Mouse (Mus musculus): Measurements from ENCODE around the gene Rfxank. TPM values are rescaled to one million over a fixed set of nuclear protein-coding genes. Genes with fewer than 3 reads are reported as not detected.
A peak's percentile ranks its signal among the peaks of the same experiment; 100 is the strongest.

The Rfxank gene
- total RNA-seq, 2 experiments from 2014 or later, result 4.8 to 11.6 TPM

DNA sequence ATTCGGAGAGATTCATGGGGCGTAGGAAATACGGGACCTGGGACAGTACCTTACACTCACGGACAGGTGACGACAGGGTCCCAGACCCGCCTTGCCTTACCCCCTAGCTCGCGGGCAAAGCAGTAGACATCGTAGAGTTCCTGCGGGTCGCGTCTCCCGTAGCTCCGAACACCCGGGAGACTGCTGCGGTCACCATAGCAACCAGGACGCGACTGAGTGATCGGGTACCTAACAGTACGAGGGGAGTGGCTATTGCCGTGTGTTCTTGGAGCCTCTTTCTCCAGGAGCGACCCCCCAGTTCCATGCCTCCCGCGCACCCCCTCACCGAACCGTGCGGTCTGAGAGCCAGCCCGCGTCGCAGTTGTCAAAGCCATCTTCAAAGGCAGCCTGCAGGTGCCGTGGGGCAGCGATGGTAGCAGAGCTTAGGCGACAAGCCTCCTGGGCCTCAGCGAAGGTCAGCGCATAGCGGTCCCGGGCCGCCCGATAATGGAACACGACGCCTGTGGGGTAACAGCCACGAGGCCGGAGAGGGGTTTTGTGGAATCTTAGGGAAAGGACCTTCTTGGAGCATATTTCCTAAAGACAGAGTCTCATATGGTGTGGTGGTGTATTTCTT is 26.4 kb downstream of the Rfxank start:
- no peak for ATAC-seq (replicated peaks; ENCODE audit: poor library complexity, severe bottlenecking)

GRCm38 (mm10) chr8:70111192-70111795 is 27.7 kb downstream of the Rfxank start:
- ATAC-seq (replicated peaks; ENCODE audit: poor library complexity, severe bottlenecking), result no peak

DNA sequence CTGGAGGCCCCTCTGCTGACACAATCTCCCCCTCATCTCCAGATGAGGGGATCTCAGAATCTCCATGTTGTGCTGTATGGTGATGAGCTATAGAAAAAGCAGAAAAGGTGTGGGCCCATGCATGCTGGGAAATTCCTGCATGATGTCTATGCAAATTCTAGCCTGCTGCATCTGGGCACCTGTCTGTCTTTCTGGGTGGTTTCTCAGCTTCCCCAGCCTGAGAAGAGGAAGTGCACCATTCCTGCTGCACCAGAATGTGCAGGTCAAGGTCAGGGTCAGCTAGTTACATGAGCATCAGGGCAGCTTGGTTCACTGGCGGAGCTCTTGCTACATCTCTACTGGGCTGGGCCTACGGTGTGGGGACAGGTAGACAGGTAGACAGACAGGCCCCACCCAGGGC is 28.5 kb downstream of the Rfxank start:
- no peak for ATAC-seq (replicated peaks; ENCODE audit: poor library complexity, severe bottlenecking)

DNA sequence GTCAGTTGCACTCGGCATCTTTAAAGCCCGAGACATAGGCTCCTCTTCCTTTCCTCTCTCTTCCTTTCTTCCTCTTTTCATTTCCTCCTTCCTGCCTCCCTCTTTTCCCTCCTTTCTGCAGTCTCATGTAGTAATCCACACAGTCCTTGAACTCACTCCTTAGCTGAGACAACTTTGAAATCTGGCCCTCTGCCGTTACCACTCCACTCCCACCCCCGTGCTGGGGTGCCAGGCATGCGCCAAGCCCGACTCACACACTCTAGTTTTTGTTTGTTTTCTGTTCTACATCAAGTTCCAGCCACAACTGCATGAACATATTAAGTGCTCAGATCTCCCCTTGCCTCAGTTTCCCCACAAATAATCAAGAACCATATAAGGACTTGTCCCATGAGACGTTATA is 34.0 kb downstream of the Rfxank start:
- ATAC-seq (replicated peaks; ENCODE audit: poor library complexity, severe bottlenecking), result no peak

DNA sequence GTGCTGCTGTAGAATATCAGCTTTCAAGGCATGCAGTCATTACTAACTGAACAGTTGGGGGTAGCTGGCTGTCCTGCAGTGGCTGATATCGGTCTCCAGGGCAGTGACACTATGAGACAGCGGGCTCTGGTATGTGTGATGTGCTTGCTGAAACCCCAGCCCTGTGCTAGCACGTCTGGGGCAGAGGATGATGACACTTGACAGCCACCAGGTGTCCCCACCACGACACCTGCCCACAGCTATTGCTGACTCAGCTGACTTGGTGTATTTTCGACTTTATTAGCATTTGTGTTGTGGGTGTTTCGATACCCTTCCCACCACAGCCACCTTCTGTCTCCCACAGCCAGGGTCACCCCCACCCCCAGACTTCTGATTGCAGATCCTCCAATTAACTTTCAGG is 34.4 kb downstream of the Rfxank start:
- ATAC-seq (replicated peaks; ENCODE audit: poor library complexity, severe bottlenecking), result peak; percentile 78

- ATAC-seq (replicated peaks; ENCODE audit: poor library complexity, severe bottlenecking), result no peak
Measured at GRCm38 (mm10) chr8:70100241-70100640, 38.7 kb downstream of the Rfxank start.

DNA sequence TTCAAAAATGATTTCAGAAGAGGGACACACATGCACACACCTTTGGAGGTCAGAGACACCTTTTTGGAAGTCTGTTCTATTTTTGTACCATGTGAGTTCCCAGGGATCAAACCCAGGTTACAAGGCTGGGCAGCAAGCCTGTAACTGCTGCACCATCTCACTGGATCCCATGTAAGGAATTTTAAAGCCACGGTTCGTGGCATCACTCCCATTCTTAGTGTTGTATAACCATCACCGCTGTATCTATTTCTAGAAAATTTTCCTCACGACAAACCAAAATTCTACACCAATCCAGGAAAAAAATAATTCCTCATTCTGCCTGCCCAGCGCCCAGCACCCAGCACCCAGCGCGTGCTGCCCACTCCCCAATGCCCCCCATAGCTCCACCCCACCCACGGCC is 39.7 kb downstream of the Rfxank start:
- ATAC-seq (replicated peaks; ENCODE audit: poor library complexity, severe bottlenecking), result no peak

GRCm38 (mm10) chr8:70092786-70093185 is 46.2 kb downstream of the Rfxank start:
- no peak for ATAC-seq (replicated peaks; ENCODE audit: poor library complexity, severe bottlenecking)

- no peak for ATAC-seq (replicated peaks; ENCODE audit: poor library complexity, severe bottlenecking)
Measured at GRCm38 (mm10) chr8:70089296-70089960, 49.5 kb downstream of the Rfxank start.

GRCm38 (mm10) chr8:70087836-70088650 is 50.9 kb downstream of the Rfxank start:
- no peak for ATAC-seq (replicated peaks; ENCODE audit: poor library complexity, severe bottlenecking)

GRCm38 (mm10) chr8:70087237-70087636 is 51.7 kb downstream of the Rfxank start:
- peak; percentile 65 for ATAC-seq (replicated peaks; ENCODE audit: poor library complexity, severe bottlenecking)

DNA sequence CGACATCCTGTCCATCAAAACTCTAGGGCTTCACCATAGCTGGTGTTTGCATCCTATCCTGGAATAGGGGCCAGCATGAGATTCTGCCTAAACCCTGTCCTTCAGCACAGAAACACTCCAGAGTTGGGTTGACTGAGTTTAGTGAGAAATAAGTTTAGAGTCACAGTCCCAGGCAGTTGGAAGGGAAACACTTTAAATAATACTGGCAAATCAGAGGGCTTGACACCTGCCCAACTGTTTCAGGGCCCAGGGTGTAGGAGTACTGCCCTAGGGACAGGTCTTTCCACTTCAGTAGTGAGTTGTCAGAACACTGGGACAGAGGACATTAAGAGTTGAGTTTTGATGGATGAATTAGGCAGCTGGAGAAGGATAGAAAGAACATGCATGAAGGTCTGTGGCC is 52.8 kb downstream of the Rfxank start:
- ATAC-seq (replicated peaks; ENCODE audit: poor library complexity, severe bottlenecking), result no peak

DNA sequence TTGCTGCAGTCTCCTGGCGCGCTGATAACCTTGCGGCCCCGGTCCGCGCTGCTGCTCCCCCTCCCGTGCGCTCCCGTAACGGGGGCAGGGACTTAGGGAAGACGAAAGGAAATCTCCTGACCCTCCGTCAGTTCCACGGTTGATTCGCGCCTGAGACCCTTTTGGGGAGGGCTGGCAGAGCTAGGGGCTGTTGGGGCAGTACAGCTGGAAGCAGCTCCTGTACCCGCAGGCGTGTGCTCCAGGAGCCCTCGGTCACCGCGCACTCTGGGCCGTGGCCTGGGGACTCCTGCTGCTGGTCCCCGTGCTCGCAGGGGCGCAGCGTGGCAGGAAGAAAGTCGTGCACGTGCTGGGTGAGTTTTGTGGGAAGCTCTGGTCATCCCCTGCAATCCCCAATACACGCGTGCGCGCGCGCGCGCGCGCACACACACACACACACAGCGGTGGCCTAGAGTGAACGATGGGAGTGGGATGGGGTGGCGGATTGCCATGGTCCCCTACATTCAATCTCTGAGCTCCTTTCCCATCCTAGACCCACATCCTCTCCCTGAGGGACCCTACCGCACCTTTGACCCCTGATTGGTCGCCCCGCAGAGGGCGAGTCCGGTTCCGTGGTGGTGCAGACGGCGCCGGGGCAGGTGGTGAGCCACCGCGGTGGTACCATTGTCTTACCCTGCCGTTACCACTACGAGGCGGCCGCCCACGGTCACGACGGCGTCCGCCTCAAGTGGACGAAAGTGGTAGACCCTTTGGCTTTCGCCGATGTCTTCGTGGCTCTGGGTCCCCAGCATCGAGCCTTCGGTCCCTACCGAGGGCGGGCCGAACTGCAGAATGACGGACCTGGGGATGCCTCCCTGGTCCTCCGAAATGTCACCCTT is 54.5 kb downstream of the Rfxank start:
- ATAC-seq (replicated peaks; ENCODE audit: poor library complexity, severe bottlenecking), result peak; percentile 18; the same call in 1 of the 2 replicates

GRCm38 (mm10) chr8:70083285-70083684 is 55.7 kb downstream of the Rfxank start, which contains the start of gene Hapln4:
TSS of gene Hapln4 (plus strand) at chr8:70083457.
- peak; percentile 45 for ATAC-seq (replicated peaks; ENCODE audit: poor library complexity, severe bottlenecking)

GRCm38 (mm10) chr8:70081976-70082375 is 57.0 kb downstream of the Rfxank start:
- ATAC-seq (replicated peaks; ENCODE audit: poor library complexity, severe bottlenecking), result no peak

Other genes starting within 250 kb of the Rfxank start
- gene Tssk6, start 237.0 kb downstream of the Rfxank start, total RNA-seq (2014; fragmentation: Nextera tagmentation), result 0.73 TPM in 1 of 2 replicates, not detected in the other
- 1.5 and 2.5 TPM in 2 replicates for gene Tssk6, start 237.0 kb downstream of the Rfxank start, total RNA-seq (2017)
- 76.7 and 98.5 TPM in 2 replicates for gene Ndufa13, start 236.6 kb downstream of the Rfxank start, total RNA-seq (2014; fragmentation: Nextera tagmentation)
- gene Ndufa13, start 236.6 kb downstream of the Rfxank start, total RNA-seq (2017), result 107 and 110 TPM in 2 replicates
- 2.7 TPM in 1 of 2 replicates, not detected in the other for gene Yjefn3, start 236.4 kb downstream of the Rfxank start, total RNA-seq (2014; fragmentation: Nextera tagmentation)
- not detected in 2 replicates for gene Yjefn3, start 236.4 kb downstream of the Rfxank start, total RNA-seq (2017)
- 51.7 and 69.2 TPM in 2 replicates for gene Gatad2a, start 142.8 kb downstream of the Rfxank start, total RNA-seq (2014; fragmentation: Nextera tagmentation)
- gene Gatad2a, start 142.8 kb downstream of the Rfxank start, total RNA-seq (2017), result 47.5 and 58.2 TPM in 2 replicates
- 29.9 and 34.9 TPM in 2 replicates for gene Mau2, start 96.4 kb downstream of the Rfxank start, total RNA-seq (2014; fragmentation: Nextera tagmentation)
- 27.3 and 29.0 TPM in 2 replicates for gene Mau2, start 96.4 kb downstream of the Rfxank start, total RNA-seq (2017)
- gene Sugp1, start 96.3 kb downstream of the Rfxank start, total RNA-seq (2014; fragmentation: Nextera tagmentation), result 18.4 and 22.6 TPM in 2 replicates
- 24.3 and 26.0 TPM in 2 replicates for gene Sugp1, start 96.3 kb downstream of the Rfxank start, total RNA-seq (2017)
- gene Tm6sf2, start 66.2 kb downstream of the Rfxank start, total RNA-seq (2014; fragmentation: Nextera tagmentation), result 3.9 TPM in 1 of 2 replicates, not detected in the other
- not detected in 2 replicates for gene Tm6sf2, start 66.2 kb downstream of the Rfxank start, total RNA-seq (2017)
- gene Hapln4, start 55.7 kb downstream of the Rfxank start, total RNA-seq (2014; fragmentation: Nextera tagmentation), result not detected in 2 replicates
- gene Hapln4, start 55.7 kb downstream of the Rfxank start, total RNA-seq (2017), result not detected in 2 replicates
- not detected in 2 replicates for gene Ncan, start 18.3 kb downstream of the Rfxank start, total RNA-seq (2014; fragmentation: Nextera tagmentation)
- not detected in 2 replicates for gene Ncan, start 18.3 kb downstream of the Rfxank start, total RNA-seq (2017)
- gene Nr2c2ap, start 7.8 kb downstream of the Rfxank start, total RNA-seq (2014; fragmentation: Nextera tagmentation), result 37.0 and 64.5 TPM in 2 replicates
- gene Nr2c2ap, start 7.8 kb downstream of the Rfxank start, total RNA-seq (2017), result 8.7 and 9.4 TPM in 2 replicates
- 26.6 and 53.7 TPM in 2 replicates for gene Borcs8, start 345 bp upstream of the Rfxank start, total RNA-seq (2014; fragmentation: Nextera tagmentation)
- gene Borcs8, start 345 bp upstream of the Rfxank start, total RNA-seq (2017), result 34.3 and 40.0 TPM in 2 replicates
- not detected in 2 replicates for gene Mef2b, start 557 bp upstream of the Rfxank start, total RNA-seq (2014; fragmentation: Nextera tagmentation)
- not detected in 2 replicates for gene Mef2b, start 557 bp upstream of the Rfxank start, total RNA-seq (2017)
- gene Tmem161a, start 33.2 kb upstream of the Rfxank start, total RNA-seq (2014; fragmentation: Nextera tagmentation), result 15.6 and 29.6 TPM in 2 replicates
- 9.4 and 21.4 TPM in 2 replicates for gene Tmem161a, start 33.2 kb upstream of the Rfxank start, total RNA-seq (2017)
- gene Slc25a42, start 73.2 kb upstream of the Rfxank start, total RNA-seq (2014; fragmentation: Nextera tagmentation), result 3.2 and 5.5 TPM in 2 replicates
- 0.62 and 1.2 TPM in 2 replicates for gene Slc25a42, start 73.2 kb upstream of the Rfxank start, total RNA-seq (2017)
- 62.5 and 68.0 TPM in 2 replicates for gene Sugp2, start 95.1 kb upstream of the Rfxank start, total RNA-seq (2014; fragmentation: Nextera tagmentation)
- gene Sugp2, start 95.1 kb upstream of the Rfxank start, total RNA-seq (2017), result 26.0 and 56.4 TPM in 2 replicates
- 4.9 and 6.9 TPM in 2 replicates for gene Armc6, start 95.3 kb upstream of the Rfxank start, total RNA-seq (2014; fragmentation: Nextera tagmentation)
- gene Armc6, start 95.3 kb upstream of the Rfxank start, total RNA-seq (2017), result 8.0 and 9.4 TPM in 2 replicates
- gene Homer3, start 143.7 kb upstream of the Rfxank start, total RNA-seq (2014; fragmentation: Nextera tagmentation), result 5.4 and 12.3 TPM in 2 replicates
- 6.5 and 12.3 TPM in 2 replicates for gene Homer3, start 143.7 kb upstream of the Rfxank start, total RNA-seq (2017)
- 45.9 and 66.8 TPM in 2 replicates for gene Ddx49, start 163.3 kb upstream of the Rfxank start, total RNA-seq (2014; fragmentation: Nextera tagmentation)
- gene Ddx49, start 163.3 kb upstream of the Rfxank start, total RNA-seq (2017), result 139 and 177 TPM in 2 replicates
- 209 and 240 TPM in 2 replicates for gene Cope, start 163.4 kb upstream of the Rfxank start, total RNA-seq (2014; fragmentation: Nextera tagmentation)
- 132 and 155 TPM in 2 replicates for gene Cope, start 163.4 kb upstream of the Rfxank start, total RNA-seq (2017)
- not detected in 2 replicates for gene Cers1, start 176.6 kb upstream of the Rfxank start, total RNA-seq (2014; fragmentation: Nextera tagmentation)
- not detected in 2 replicates for gene Cers1, start 176.6 kb upstream of the Rfxank start, total RNA-seq (2017)
- gene Gdf1, start 190.7 kb upstream of the Rfxank start, total RNA-seq (2014; fragmentation: Nextera tagmentation), result not detected in 2 replicates
- gene Gdf1, start 190.7 kb upstream of the Rfxank start, total RNA-seq (2017), result not detected in 2 replicates
- gene Upf1, start 214.1 kb upstream of the Rfxank start, total RNA-seq (2014; fragmentation: Nextera tagmentation), result 30.6 and 33.7 TPM in 2 replicates
- gene Upf1, start 214.1 kb upstream of the Rfxank start, total RNA-seq (2017), result 24.2 and 30.8 TPM in 2 replicates
- gene Comp, start 234.4 kb upstream of the Rfxank start, total RNA-seq (2014; fragmentation: Nextera tagmentation), result 0.88 TPM in 1 of 2 replicates, not detected in the other
- not detected in 2 replicates for gene Comp, start 234.4 kb upstream of the Rfxank start, total RNA-seq (2017)

All from granulocyte monocyte progenitor cell, adult 5-6 weeks (primary cell).